Mouse (Mus musculus): ENCODE data around the gene Mettl27.

- TF ChIP-seq CTCF (IDR thresholded peaks at IDR 0.05; ENCODE audit: low read depth) (no peak), EP300 (IDR thresholded peaks at IDR 0.05; ENCODE audit: low read depth) (no peak)
Measured at GRCm38 (mm10) chr5:134933281-134933680, 1.1 kb downstream of the Mettl27 start.

All from liver, embryonic 14.5 days (tissue).